Mouse (Mus musculus) left cerebral cortex, postnatal 25 days (tissue): ENCODE measurements at regions not wholly inside any gene's neighbourhood (a gene's known extent, or its start where the extent isn't known, plus 50 kb on each side); places are given as distances from the start of the nearest gene placed in this dataset.

Source experiments
- DNase-seq, 2 experiments: peaks; one replicate each; pipeline ENCODE4 v3.0.0; 2022; ENCODE audit warnings: low spot score in 2 of 2, mixed read lengths in 1 of 2
- intact Hi-C: fragments of 180-260 bp; cut with DNase I; formaldehyde crosslinking; loops from one replicate; pipeline ENCODE4 v1.15.1; 2025

DNA sequence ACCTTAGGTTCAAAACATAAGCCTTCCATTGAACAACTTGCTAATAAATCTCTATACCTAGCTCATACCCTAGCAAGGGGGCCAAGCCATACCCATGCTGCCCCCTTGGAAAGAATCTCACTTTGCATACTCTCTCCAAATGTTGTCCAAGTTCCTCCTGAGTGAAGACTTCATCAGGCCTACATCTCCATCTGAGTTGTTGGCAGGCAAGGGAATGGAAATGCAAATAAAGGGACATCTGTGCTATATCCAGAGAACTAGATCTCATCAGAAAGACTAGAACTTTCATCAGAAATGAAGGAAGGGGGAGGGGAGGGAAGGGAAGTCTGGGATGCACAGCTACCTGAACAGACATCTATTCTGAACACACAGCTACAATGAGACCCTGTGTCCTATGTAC, 611.4 kb upstream of the Arid1b start:
- peak; percentile 12 to 78 for DNase-seq
- intact Hi-C loops, result loop anchor here (2.0 to 5.0 kb wide), 3 partner anchors 82 to 344 kb away; no protein-coding TSS in a partner anchor

DNA sequence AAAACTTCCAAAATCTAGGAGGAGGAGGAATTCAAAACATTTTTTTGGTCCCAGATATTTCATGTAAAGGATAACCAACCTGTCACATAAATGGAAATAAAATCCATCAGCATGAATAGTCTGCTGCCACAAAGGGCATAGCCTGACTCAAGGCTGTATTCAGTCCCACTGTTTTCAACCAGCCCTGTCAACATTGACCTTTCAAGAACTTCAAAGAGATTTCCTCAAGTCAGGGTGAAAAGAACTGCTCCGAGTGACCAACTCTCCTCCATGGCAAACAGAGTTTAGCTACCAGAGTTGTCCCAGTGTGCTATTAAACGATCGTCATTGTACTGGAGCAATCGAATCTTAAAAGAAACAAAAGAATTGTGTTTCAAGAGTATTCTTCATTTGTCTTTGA, 606.5 kb upstream of the Arid1b start:
- intact Hi-C loops, result no loop called here
- DNase-seq, result no peak

DNA sequence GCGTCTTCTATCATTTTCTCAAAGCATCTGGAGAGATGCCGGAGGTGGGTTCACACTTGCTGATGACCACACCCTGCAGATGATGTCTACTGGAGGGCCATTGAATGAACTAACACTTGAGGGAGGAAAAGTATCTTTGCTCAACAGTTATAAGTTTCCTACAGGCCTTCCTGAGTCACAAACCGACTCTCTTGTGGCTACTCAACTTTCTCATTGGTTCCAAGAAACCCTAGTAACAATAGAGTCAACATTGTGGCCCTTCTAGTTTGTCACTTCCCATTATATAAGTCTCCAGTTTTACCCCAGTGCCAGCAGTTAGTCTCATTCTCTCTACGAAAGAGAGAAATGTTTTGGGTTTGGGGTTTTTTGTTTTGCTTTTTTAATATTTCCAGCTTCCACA, 604.1 kb upstream of the Arid1b start:
- DNase-seq, result no peak
- intact Hi-C loops, result no loop called here

DNA sequence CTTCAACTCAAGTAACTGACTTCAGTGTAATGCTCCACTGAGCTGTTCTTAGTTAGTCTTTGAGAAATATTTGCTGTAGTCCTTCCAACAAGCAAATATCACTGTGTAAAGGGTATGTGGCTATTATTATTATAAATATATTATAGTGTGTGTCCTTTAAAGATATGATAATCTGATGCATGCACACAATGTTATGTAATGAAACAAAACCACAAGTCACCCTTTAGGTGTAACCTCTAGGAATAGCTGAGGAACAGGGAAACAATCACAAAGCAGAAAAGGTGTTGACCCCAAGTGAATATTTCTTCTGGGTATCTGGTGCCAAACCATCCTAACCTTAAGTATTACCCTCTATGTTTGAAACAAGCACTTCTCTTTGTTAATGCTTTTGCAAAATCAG, 603.6 kb upstream of the Arid1b start:
- no peak for DNase-seq
- intact Hi-C loops, result no loop called here

DNA sequence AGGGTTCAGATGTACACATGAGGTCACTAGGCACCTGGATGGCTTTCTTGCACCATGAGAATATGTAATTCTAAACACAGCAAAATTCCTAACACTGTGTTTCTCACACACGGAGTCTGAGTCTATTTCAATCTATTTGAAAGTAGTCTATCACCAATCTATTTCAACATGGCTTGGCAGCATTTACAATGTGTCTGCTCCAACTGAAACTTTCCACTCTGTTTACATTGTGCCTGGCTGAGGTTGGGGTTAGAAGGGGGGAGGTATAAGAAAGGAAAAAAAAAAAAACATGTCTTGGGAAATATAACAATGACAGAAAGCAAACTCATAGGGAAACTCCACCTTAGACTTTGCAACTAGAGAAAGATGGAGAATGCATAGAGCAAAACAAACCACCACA, 602.9 kb upstream of the Arid1b start:
- intact Hi-C loops, result no loop called here
- no peak for DNase-seq

DNA sequence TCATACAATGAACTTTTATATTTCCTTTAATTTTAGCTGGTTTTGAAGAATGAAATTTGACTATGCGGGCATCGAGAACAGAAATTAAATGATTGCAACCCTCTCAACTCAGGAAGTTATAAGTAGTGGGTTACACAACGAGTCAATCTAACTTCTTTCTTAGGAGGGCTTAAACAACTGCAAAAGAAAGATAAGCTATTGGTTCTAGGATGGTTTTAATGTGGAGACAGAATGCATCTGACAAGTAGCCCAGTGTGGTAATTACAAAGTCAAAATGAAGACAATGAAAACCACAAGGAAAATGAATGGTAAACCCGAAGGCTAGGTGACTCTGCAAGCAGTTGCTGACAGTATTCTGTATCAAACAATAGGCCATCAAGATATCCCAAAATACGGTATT, 598.0 kb upstream of the Arid1b start:
- intact Hi-C loops, result no loop called here
- DNase-seq, result no peak

DNA sequence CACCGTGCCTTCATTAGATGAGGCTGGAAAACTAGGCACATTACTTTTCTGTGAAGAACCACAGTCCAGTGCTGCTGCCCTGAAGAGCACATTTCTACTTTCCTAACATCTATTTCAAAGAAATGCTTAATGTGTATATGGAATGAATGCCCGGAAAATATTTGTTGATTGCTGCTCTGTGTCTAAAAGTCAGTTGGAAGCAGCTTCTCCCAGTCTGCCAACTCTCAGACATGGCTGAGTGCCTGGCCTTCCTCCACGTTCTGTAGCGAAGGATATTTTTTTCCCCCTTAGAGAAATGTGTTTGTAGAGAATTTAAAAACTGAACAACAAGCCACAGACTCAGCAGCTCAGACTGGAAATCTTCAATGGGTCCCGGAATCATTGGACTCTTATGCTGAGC, 576.4 kb upstream of the Arid1b start:
- intact Hi-C loops, result no loop called here
- DNase-seq, result peak in 1 of 2 experiments; percentile 24

DNA sequence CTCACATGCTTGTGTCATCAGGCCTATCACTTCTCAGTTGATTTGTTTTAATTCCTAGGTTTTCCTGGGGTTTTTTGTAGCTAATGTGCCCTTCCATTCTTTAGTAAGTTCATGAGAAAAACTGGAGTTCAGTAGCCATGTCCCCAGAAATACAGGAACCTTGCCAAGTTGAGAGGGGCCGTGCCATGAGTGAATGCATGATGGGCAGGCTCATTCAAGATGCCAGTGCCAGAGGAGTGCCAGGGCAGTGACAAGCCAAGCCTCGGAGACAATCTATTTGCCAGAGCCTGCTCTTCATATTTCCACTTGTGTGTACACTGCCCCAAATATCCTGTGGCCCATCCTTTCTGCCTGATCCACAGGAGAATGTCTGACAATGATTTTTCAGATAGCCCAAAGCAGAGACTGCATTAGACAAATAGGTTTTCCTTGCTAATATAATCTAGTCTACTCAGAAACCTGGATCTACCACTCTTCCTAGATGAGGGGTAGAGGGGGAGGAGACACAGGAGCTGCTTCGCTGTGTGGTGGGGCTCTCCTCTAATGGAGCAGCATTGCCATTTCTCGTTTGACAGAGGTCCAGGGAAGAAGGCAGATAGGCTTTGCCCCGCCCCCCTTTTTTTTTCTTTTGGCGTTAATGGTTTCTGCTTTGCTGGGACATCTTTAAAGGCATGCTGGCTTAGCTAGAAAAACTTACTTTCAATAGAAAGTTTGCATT, 569.5 kb upstream of the Arid1b start:
- intact Hi-C loops, result no loop called here
- DNase-seq, result no peak

DNA sequence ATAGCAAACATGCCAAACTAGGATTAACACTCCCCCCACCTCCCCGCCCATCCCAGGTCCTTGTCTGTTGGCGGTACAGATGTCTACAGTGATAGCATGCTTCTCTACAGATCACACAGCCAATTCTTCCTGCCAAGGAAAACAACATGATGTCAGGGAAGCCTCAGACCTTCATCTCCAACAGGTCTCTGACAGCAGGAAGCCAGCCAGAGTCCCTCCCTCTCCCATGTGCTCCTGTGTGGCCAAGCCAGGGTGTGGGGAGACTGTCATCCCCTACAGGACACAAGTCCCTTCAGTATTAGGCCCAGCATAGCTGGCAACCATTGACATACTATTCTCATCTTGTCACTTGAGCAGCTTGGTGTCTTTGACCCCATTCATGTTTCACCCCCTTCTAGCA, 568.8 kb upstream of the Arid1b start:
- intact Hi-C loops, result no loop called here

DNA sequence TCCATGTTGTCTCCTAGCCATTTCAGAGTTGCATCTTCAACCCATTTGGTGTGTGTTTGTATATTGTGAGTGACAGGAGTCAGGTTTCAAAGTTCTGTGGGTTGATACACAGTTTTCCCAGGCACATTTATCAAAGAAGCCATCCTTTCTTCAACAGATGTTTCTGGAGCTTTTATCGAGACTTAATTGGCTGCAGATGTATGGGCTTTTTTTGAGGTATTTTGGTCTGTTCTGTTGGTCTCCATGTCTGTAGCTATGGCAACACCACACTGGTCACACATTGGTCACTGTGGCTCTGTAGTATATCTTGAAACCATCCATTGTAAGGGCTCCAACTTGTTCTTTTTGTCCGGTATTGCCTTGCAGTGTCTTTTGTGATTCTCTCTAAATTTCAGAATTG, 565.1 kb upstream of the Arid1b start:
- intact Hi-C loops, result no loop called here
- no peak for DNase-seq

More for the DNA sequence above, 568.8 kb upstream of the Arid1b start:
- DNase-seq, result no peak

DNA sequence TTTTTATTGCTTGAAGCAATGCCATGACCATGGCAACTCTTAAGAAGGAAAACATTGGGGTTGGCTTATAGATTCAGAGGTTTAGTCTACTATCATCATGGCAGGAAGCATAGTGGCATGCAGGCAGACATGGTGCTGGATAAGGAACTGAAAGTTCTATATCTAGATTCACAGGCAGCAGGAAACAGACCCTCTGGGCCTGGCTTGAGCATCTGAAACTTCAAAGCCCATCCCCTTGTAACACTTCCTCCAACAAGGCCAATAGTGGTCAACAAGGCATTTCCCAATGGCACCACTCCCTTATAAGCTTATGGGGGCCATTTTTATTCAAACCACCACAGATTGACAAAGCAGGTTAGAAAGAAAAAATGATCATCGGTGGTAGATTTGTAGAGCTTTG, 548.5 kb upstream of the Arid1b start:
- intact Hi-C loops, result no loop called here
- no peak for DNase-seq

DNA sequence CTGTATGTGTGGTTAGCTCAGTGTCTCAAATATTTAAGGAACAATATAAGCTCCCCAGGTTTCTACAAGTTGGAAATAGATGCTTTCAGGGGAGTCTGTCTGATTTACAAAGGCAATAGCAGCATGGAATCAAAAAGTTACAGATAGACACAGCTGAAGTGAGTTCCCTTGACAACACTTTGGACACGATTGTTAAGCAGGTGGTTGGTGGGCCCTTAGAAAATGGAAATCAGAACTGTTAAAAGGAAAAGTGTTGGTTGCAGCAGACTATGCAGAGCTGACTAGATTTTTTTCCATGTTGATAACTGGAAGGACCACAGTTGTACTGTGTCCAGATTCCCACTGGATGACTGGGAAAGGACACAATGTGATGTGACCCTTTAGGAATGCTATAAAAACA, 536.6 kb upstream of the Arid1b start:
- DNase-seq, result peak in 1 of 2 experiments; percentile 33
- intact Hi-C loops, result no loop called here

DNA sequence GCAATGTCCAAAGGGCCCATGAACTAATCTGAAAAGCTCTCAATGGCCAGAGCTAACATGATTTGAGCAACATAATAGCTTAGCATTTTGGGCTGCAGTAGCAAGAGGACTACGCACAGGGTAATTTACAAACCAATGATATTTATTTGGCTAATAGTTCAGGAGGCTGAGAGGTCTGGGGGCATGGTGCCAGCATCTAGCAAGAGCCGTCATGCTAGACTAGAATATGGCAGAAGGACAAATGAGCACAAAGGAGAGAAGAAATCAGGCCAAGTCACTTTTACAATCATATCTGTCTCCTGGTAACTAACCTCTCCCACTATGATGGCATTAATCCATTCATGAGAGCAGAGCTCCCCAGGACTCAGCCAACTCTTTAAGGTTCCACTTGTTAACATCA, 532.6 kb upstream of the Arid1b start:
- intact Hi-C loops, result no loop called here
- DNase-seq, result no peak

DNA sequence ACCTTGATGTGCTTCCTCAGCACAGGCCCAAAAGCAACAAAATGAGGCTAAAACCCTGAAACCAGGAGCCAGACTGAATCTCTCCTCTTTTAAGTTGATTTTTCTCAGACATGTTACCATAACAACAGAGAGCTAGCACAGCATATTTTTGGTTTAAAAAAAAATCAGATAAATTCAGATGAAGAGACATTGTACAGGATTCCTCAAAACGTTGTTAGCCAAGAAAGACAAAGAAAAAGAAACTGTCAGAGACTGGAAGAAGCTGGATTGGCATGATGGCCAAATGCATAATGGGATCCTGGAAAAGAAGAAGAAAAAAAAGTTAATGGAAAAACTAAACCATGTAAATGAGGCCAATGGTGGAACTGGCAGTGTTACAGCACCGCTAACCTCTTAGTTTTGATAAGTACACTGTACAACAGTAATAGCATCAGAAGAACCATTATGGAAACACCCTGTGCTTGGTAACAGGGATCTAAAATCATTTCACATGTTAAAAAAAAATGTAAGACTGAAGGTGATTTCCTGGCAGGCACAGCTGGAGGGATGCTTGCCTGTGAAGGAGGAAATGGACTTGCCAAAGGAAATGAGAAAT, 529.7 kb upstream of the Arid1b start:
- intact Hi-C loops, result loop anchor here (2.0 kb wide), 1 partner anchor 82 kb away; no protein-coding TSS in a partner anchor
- DNase-seq, result peak in 1 of 2 experiments; percentile 37

DNA sequence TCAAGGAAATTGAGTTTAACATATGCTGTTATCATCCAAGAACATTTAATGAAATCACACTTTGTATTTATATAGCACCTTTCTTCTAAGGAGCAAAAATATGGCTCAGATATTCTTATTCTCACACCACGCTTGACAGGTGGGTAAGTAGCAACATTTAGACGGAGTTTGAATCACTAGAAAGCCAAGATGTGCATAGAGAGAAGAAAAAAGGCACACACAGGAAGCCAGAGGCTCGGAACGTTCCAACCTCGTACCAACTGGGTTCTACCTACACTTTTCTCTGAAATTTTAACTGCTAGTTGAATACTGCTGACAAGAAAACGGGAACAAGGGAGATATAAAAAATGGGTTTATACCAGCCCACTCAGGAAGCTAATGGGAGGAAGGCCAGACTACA, 528.4 kb upstream of the Arid1b start:
- intact Hi-C loops, result loop anchor here (2.0 to 5.0 kb wide), 2 partner anchors 83 to 262 kb away; no protein-coding TSS in a partner anchor
- peak; percentile 30 to 79 for DNase-seq

DNA sequence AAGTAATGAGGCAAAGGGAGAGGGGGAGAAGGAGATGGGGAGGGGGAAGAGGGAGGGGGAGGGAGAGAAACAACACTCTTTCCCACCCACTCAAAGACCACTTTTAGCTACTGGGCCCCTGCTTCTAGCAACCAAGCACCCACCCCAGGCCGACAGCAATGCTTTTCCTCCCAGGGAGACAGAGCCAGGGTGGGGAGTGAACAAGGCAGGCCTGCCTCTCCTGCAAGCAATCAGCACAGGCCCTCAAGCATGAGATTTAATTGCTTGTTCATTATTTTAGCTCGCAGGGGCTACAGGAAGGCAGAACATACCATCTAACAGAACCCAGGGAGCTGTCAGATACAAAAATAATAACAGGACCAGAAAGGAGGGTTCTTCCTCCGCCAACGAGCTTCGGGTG, 521.7 kb upstream of the Arid1b start:
- no peak for DNase-seq
- intact Hi-C loops, result no loop called here

DNA sequence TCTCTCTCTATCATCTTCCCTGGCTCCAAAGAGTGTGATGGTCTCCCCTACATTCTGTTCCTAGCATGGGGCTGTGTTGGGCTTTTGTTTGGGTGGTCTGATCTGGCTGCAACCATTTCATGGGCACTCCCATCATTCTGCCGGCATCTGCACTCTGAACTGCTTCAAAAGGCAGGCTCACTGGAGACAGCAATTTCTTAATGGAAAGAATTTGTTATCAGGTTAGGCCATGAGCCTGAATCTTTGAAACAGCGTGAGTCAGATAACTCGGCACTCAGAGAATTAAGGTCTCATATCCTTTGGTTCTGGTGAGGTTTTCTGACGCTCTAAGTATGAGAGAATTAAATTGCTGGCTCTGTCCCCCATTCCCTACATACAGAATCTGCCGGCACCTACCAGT, 519.8 kb upstream of the Arid1b start:
- intact Hi-C loops, result no loop called here

DNA sequence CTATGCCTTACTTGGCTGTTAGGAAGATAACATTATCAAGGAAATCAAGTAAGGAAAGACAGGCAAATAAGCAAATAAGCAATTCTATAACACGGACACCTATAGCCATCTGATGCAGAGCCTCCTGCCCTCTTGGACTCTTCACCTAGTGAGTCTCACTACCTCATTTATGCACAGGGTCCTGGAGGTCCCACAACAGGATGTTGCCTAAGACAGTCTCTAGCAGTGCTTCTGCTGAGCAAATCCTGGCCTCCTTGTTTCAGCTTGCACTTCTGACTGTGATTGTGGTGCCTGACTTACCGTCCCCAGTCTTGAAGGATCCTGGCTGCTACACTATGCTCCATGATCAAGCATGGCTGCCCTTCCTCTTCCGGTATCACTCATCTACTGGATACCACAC, 518.5 kb upstream of the Arid1b start:
- DNase-seq, result no peak
- intact Hi-C loops, result no loop called here

More for the DNA sequence above, 519.8 kb upstream of the Arid1b start:
- DNase-seq, result no peak

DNA sequence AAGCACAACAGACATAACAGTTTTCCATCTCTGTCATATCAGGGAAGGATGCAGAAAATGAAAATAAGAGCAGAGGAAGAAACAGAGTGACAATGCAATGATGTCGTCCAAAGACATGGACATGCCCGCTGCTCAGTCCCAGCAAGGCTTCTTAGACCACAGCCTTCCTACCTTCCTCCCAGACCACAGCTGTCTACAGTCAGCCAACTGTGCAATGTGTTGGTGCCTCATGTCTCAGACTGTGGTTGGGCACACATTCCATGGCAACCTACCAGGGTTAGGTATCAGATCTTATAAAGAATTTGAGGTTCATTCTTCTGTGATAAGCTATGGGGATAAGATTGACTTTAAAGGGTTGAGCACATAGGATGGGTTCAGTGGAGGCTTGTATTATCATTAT, 499.7 kb upstream of the Arid1b start:
- intact Hi-C loops, result no loop called here
- no peak for DNase-seq

DNA sequence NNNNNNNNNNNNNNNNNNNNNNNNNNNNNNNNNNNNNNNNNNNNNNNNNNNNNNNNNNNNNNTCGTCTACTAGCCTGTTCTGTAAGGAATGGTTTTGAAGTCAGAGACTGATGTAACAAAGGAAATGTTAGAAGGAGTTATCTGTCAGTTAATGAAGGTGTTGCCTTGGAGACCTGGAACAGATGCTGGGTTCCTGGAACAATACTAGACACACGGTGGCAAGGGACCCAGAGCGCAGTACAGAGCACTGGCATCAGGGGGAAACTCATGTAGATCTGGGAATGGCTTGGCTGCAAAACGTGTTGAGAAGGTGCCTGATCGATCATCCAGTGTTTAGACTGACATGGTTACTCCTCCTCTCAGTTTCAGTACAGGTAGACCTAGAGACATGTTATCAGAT, 493.6 kb upstream of the Arid1b start:
- intact Hi-C loops, result no loop called here
- DNase-seq, result no peak

DNA sequence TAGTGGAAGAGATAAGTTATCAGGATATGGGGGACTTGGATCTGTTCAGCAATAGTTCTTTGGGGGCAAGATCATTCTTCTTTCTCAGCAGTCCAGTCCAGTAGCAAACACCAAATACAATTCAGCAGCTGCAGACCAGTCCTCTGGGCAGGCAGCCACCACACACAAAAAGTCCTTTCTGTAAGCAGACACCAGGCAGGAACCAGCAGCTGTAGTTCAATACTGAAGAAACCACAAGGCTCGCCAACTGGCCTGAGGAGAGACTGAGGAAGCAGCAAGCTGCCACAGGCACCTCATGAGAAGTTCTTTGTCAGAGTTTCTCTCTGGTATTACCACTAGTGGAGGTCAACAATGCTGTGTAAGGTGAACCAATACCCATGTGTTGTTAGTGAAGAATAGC, 493.1 kb upstream of the Arid1b start:
- no peak for DNase-seq
- intact Hi-C loops, result no loop called here

DNA sequence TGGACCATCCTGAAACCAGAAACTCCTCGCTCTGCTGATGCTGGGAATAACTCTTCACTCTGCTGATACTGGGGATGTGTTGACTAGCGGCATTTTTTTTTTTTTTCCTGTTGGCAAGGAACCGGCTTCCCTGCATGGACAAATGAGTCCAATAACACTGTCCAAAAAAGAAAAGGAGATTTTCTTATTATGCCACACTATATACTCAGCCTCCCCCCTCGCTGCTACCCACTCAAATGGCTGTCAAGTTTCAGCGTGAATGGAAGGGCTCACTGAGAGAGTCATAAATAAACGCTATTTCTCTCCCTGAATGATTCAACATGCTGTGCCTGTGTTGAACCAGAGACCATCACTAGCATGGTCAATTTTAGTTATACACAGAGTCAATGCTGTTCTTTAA, 489.2 kb upstream of the Arid1b start:
- intact Hi-C loops, result no loop called here
- peak; percentile 23 to 71 for DNase-seq
